Mouse (Mus musculus) T-helper 2 cell (primary cell): ENCODE results near the gene Rbsn.

ENCODE experiments used
- in situ Hi-C: fragments of 300-600 bp; cut with MboI, MseI; formaldehyde crosslinking; loops from one replicate; pipeline ENCODE4 v1.15.1; 2025; ENCODE audit warnings: high pct_unique_total_duplicates

Rbsn gene

DNA sequence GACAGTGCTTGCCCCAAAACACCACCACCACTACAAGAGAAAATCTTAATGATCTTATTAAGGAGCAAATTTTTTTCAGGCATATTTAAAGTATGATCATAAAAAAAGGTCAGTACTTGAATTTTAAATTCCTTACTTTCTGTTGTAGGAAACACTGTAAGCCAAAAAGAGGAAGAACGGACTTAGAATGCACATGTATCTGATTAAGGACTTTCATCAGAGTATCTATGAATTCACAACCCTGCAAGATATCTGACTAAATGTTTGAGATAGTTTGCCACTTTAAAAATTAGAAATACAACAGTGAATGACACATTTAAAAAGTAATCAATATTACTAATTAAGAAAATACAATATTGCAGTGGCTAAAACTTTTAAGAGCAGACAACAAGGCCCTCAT lies 38.3 kb downstream of the Rbsn start:
- in situ Hi-C loops = no loop called here

DNA sequence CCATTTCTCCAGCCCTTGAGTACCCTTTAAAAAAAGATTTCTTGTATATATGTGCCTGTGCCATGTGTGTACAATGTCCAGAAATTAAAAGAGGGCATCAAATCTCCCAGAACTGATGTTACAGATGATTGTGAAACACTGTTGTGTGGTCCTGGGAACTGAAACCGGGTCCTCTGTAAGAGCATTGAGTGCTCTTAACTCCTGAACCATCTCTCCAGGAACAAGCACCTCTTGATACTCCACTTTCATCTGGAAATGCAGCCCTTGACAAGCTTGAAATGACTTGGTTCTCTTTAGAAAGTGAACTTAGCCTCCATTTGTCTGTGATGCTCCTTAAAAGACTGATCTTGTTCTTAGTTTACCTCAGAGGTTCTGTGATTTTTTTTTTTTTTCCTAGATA lies 52.0 kb downstream of the Rbsn start:
- in situ Hi-C loops = no loop called here

DNA sequence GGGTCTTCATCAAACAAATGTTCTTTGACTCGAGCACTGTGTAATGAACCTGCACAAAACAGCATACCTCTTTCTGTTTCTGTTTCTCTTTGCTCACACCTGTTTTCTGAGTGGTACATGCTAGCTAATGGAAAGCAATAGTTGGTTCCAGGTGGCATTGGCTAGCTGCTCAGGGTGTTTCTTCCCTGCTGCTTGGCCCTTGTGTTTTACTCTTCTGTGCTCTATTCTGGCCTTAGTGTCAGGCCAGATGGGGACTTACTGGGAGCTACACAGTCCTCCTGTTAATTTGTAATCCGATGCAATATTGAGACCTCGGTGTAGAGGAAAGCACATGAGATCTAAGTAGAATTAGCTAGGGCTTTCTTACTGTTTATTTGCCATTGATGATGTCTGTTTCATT lies 55.9 kb downstream of the Rbsn start:
- in situ Hi-C loops = no loop called here

GRCm38 (mm10) chr6:92153774-92154173 lies 61.0 kb downstream of the Rbsn start:
- in situ Hi-C loops = no loop called here

DNA sequence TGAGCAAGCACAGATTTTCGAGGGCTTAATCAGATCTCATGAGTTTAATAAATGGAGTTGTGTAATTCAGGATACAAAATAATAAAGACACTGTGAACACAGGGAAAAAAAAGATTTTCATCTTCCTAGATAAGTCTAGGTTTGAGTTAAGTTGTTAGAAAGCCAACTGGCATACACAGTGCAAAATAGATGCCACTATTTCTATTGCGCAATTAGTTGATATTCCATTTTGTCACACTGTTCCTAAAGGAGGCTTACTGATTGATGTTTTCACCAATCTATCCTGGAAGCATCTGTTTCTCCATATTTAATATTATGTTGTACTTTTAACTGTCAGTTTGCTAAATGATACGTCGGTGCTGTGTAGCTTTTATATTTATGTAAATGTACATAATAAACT lies 68.8 kb downstream of the Rbsn start:
- in situ Hi-C loops = no loop called here
